Mouse (Mus musculus) subcutaneous adipose tissue, adult 2 months (tissue): ENCODE results near the gene Inca1. TPM values are rescaled to one million over a fixed set of nuclear protein-coding genes. Genes with fewer than 3 reads are reported as not detected.

Source experiments
- polyA plus RNA-seq: library from polyadenylated mRNA; depleted of rRNA; stranded (reverse); fragments of >200 nt; gene quantifications from 2 replicates; pipeline ENCODE4 v1.2.3, GENCODE M21; 2012; ENCODE audit warnings: low replicate concordance; rRNA removed

The Inca1 gene
- 10.2 and 25.4 TPM in 2 replicates for polyA plus RNA-seq

DNA sequence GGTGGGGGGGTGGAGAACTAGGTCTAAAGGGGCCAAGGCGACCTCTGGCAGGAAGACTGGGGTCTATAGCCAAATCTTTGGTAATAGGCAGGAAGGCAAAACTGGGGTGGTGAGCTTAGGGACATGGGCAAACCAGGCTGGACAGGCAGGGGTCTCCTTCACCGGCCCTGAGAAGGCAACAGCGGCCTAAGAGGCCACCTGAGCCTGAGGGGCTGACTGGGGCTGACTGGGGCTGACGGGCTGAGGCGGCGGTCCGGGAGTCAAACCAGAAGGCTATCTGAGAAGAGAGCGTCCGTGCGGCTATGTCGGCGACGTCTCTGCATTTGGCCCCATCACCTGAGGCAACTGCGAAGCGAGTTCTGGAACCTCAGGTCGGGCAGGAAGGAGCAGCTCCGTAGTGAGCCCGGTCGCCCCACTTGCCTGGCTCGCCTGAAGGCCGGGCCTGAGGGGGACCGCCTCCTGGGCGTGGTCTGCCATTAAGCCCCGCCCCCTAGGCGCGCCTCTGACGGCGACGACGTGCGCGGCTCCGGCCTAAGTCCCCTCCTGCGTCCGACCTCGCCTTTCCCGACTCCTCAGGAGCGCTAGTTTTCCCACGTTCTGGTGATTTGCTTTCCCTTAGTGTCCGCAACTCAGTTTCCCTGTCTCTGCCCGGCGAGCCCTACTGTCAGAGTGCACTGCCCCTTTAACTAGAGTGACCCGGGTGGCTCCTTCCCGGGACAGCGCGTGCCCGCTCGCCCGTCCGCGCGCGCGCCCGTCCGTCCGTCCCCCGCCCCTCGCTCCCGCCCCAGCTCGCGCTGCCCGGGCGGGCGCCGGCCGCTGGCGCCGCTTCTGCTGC is at the start of gene Inca1, which contains the start of gene Kif1c:
Inca1 (minus strand) TSS at position 434 of the 835 bp plus-strand sequence.
Kif1c (plus strand) TSS at position 827 of the 835 bp plus-strand sequence.

DNA sequence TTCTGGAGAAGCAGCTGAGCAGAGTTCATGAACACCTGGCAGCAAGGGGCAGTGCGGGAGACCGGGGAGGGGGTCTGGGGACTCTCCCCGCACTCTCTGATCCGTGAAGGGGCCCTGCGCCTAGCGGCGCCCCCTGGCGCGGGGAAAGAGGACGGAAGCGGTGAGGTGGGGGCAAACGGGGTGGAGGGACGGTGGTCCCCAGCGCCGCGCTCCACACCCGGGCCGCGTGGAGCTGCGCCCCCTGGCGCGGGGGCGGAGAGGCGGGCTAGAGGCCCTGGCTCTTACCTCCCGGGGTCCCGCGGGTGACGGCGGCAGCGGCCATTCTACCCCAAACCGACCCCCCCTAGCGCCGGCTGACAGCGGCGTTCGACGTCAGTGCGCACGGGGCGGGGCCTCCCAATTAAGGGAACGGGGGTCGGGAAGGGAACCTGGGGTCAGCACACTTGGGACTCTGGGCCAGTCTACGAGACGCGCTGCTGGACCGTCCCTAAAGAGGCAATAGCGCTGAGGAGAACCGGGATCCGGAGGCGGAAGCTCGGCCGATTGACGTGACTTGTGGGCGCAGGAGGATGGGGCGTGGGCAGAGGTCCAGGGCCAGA is 12.3 kb downstream of the Inca1 start, which contains the start of gene Camta2:
Camta2 (minus strand) TSS at position 505 of the 599 bp plus-strand sequence.

GRCm38 (mm10) chr11:70668771-70669505 is 31.0 kb downstream of the Inca1 start, which contains the start of gene Spag7:
Gene Spag7, minus strand, starts transcription at chr11:70669416.

DNA sequence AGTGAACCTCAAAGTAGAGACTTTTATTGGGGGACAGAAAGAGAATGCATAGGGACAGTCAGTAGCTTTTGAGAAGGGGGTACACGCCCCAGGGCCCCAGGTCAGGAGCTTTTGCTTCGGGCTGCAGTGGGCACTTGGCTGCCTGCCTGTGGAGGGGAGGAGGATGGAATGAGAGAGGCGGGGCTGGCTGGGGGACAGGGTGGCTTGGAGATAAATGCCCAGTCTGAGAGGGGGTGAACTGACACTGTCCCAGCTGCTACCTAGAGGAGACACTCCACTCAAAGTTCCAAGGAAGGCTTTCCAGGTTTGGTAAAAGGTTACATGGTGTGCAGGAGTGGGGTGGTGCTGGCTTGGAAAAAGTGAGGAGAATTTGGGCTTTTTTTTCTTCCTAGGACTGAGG is 43.0 kb downstream of the Inca1 start, which contains the start of gene Eno3:
Eno3 (plus strand) TSS at position 239 of the 400 bp plus-strand sequence.

GRCm38 (mm10) chr11:70654198-70654922 is 45.6 kb downstream of the Inca1 start, which contains the start of gene Pfn1:
Gene Pfn1, minus strand, starts transcription at chr11:70654644.

GRCm38 (mm10) chr11:70646691-70647650 is 53.0 kb downstream of the Inca1 start, which contains the start of the genes Rnf167 and Slc25a11:
Gene Rnf167, plus strand, starts transcription at chr11:70647235.
Gene Slc25a11, minus strand, starts transcription at chr11:70647479.

DNA sequence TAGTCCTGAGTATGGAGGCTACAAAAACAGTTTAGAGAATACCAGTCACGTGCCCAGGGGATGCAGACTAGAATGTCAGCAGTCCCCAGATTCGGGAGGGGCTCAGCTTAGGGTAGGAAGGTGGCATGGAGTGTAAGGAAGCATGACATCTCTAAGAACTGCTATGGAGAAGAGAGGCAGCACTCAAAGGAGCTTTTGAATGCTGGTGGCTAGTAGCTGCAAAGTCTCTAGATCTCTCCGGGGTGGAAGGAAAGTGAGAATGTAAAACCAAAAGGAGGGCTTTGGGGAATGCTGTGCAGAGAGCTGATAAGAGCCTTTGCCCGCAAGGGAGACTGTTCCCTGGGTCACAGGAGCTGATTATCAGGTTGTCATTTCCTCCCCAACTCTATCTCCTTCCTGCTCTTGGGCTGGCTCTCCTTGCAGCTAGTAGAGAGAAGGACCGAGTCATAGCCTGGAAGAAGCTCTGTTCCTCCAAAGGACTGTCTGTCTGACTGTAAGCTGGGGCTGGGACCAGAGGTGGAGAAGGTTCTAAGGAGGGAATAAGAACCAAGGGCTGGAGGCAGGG is 61.2 kb downstream of the Inca1 start, which contains the start of gene Gp1ba:
Gp1ba (plus strand) TSS at position 409 of the 565 bp plus-strand sequence.

Other genes starting within 250 kb of the Inca1 start
- 25.2 and 25.9 TPM in 2 replicates for gene Med11, start 248.2 kb downstream of the Inca1 start, polyA plus RNA-seq
- 6.1 and 13.8 TPM in 2 replicates for gene Zmynd15, start 240.7 kb downstream of the Inca1 start, polyA plus RNA-seq
- gene Cxcl16, start 240.2 kb downstream of the Inca1 start, polyA plus RNA-seq = 22.2 and 63.5 TPM in 2 replicates
- 0.99 and 1.3 TPM in 2 replicates for gene Tm4sf5, start 194.9 kb downstream of the Inca1 start, polyA plus RNA-seq
- 0.34 and 0.57 TPM in 2 replicates for gene Vmo1, start 185.5 kb downstream of the Inca1 start, polyA plus RNA-seq
- gene Gltpd2, start 181.0 kb downstream of the Inca1 start, polyA plus RNA-seq = 0.51 TPM in 1 of 2 replicates, not detected in the other
- gene Psmb6, start 174.8 kb downstream of the Inca1 start, polyA plus RNA-seq = 334 and 427 TPM in 2 replicates
- not detected in 2 replicates for gene Gm40193, start 167.2 kb downstream of the Inca1 start, polyA plus RNA-seq
- 41.2 and 46.2 TPM in 2 replicates for gene Pld2, start 160.1 kb downstream of the Inca1 start, polyA plus RNA-seq
- 57.5 and 70.6 TPM in 2 replicates for gene Mink1, start 137.3 kb downstream of the Inca1 start, polyA plus RNA-seq
- not detected in 2 replicates for gene 4930544D05Rik, start 84.3 kb downstream of the Inca1 start, polyA plus RNA-seq
- gene Chrne, start 80.9 kb downstream of the Inca1 start, polyA plus RNA-seq = 0.18 and 0.30 TPM in 2 replicates
- gene Gp1ba, start 61.0 kb downstream of the Inca1 start, polyA plus RNA-seq = not detected in 2 replicates
- gene Rnf167, start 52.9 kb downstream of the Inca1 start, polyA plus RNA-seq = 99.1 and 107 TPM in 2 replicates
- gene Slc25a11, start 52.7 kb downstream of the Inca1 start, polyA plus RNA-seq = 138 and 142 TPM in 2 replicates
- 915 and 1,415 TPM in 2 replicates for gene Pfn1, start 45.5 kb downstream of the Inca1 start, polyA plus RNA-seq
- 12.2 and 21.2 TPM in 2 replicates for gene Eno3, start 43.0 kb downstream of the Inca1 start, polyA plus RNA-seq
- 44.8 and 49.6 TPM in 2 replicates for gene Spag7, start 30.7 kb downstream of the Inca1 start, polyA plus RNA-seq
- 32.0 and 38.5 TPM in 2 replicates for gene Camta2, start 12.1 kb downstream of the Inca1 start, polyA plus RNA-seq
- 94.0 and 111 TPM in 2 replicates for gene Kif1c, start 393 bp upstream of the Inca1 start, polyA plus RNA-seq
- gene Zfp3, start 64.1 kb upstream of the Inca1 start, polyA plus RNA-seq = 2.4 and 3.5 TPM in 2 replicates
- 0.72 and 2.6 TPM in 2 replicates for gene Scimp, start 112.4 kb upstream of the Inca1 start, polyA plus RNA-seq
- gene Rabep1, start 144.6 kb upstream of the Inca1 start, polyA plus RNA-seq = 4.6 and 5.5 TPM in 2 replicates